Mouse (Mus musculus): ENCODE results near the gene Igf1r. TPM values are rescaled to one million over a fixed set of nuclear protein-coding genes. Genes with fewer than 3 reads are reported as not detected.

Gene Igf1r
- polyA plus RNA-seq, 1 experiment from 2014 or later, result 23.2 TPM

DNA sequence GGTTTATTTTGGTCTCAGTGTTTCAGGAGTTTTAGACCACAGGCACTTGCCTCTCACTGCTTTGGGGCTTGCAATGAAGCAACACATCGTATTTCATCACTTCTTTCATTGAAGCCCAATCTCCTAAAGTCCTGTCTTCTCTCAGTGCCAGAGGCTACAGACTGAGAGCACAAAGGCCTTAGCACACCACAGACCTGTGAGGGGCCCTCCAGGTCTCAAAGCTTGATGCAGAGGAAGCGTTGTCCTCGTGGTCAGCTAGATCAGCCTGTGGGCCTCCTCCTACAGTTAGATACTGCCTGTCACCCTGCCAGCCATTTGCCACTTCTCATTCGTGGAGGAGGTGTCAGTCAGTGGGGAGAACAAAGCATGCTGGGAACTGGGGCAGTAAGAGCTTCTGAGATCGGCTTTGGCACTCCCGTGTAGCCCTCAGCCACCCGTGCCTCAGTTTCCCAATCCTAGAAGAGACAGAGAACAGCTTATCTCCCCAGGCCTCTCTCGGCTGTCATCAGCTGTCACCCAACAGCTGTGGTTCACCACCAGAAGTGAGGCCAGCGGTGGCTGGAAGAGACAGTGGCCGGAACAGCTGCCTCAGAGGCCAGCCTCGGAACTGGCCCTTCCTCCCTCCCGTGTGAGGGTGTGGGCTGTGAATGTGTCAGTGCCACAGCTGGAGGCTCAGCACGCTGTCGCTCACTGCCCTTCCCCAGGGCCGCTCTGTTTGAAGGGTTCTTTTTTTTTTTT, 241.5 kb downstream of the Igf1r start:
- H3K4me3 ChIP-seq (ENCODE audit: low read depth, low read length), result no peak overlapping the region
- 76% methylated on average over 15 of the region's 15 CpGs for WGBS
- no peaks in the 10 kb centered on the region for H3K9me3 ChIP-seq (ENCODE audit: control insufficient read depth, low read depth, low read length)
- H3K27ac ChIP-seq (ENCODE audit: low read length), result no peak overlapping the region
- no peak for ATAC-seq (ENCODE audit: insufficient number of reproducible peaks, insufficient read depth, low FRiP score, low read depth)
- no peak overlapping the region for H3K9ac ChIP-seq (replicated peaks; ENCODE audit: low read depth, low read length)
- H3K27me3 ChIP-seq (ENCODE audit: control insufficient read depth, insufficient read depth, low read length), result no peaks in the 10 kb centered on the region
- no peak overlapping the region for H3K4me2 ChIP-seq (replicated peaks; ENCODE audit: low read depth, low read length)
- no peaks in the 10 kb centered on the region for H3K4me1 ChIP-seq (ENCODE audit: control insufficient read depth, insufficient read depth, low read length)
- H3K36me3 ChIP-seq (ENCODE audit: control insufficient read depth, insufficient read depth, low read length), result peaks cover 56% of the 10 kb centered on the region

DNA sequence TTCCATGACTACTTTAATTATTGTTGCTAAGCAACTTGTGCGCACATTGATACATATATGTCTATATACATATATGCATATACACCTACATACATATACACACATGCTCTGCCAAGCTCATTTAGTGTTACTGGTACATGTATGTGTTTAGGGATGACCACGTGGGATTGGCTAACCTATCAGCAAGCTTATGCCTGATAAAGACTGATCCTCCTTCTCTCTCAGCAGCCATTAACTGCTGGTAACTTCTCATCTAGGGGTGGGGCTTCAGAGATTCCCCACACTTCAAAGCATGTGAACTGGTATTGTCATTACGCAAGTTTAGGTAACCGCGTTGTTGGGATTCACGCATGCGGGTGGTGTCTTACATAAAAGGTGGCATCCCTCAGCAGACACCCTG, 247.0 kb downstream of the Igf1r start:
- no peak overlapping the region for H3K4me2 ChIP-seq (replicated peaks; ENCODE audit: low read depth, low read length)
- no peaks in the 10 kb centered on the region for H3K9me3 ChIP-seq (ENCODE audit: control insufficient read depth, low read depth, low read length)
- peaks cover 36% of the 10 kb centered on the region for H3K36me3 ChIP-seq (ENCODE audit: control insufficient read depth, insufficient read depth, low read length)
- whole genome bisulfite sequencing, result 94% methylated on average over 7 of the region's 7 CpGs
- H3K9ac ChIP-seq (replicated peaks; ENCODE audit: low read depth, low read length), result no peak overlapping the region
- H3K4me3 ChIP-seq (ENCODE audit: low read depth, low read length), result no peak overlapping the region
- H3K4me1 ChIP-seq (ENCODE audit: control insufficient read depth, insufficient read depth, low read length), result no peaks in the 10 kb centered on the region
- ATAC-seq (ENCODE audit: insufficient number of reproducible peaks, insufficient read depth, low FRiP score, low read depth), result no peak
- H3K27ac ChIP-seq (ENCODE audit: low read length), result no peak overlapping the region
- no peaks in the 10 kb centered on the region for H3K27me3 ChIP-seq (ENCODE audit: control insufficient read depth, insufficient read depth, low read length)

DNA sequence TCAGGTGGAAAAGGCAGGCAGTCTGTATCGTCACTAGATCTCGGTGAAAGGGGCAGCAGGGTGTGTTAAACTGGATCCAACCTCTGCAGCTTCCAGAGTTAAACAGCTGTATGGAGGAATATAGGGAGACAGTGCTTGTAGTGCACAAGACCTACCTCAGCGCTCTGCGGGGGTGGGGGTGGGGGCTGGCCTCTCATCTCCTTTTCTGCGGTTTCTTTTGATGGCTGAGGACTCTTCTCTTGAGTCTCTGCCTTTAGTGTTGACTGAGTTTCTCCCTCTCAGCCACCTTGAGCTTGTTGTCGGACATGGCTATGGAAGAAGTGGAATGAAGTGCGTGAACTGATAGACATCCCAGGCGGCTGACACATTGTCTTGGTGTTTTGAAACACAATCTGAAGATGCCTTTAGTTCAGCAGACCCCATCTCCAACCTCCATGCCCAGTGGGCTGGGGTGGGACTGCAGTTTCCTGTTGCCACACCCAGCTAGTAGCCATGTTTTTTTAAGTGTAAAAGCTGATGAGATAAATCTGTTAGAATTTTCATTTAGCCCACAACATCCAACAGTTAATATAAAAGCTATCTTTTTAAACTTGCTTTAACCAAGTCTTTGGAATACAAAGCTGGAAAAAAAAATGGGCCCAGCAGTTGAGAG, 253.3 kb downstream of the Igf1r start:
- H3K4me1 ChIP-seq (ENCODE audit: control insufficient read depth, insufficient read depth, low read length), result no peaks in the 10 kb centered on the region
- H3K9ac ChIP-seq (replicated peaks; ENCODE audit: low read depth, low read length), result no peak overlapping the region
- no peak overlapping the region for H3K27ac ChIP-seq (ENCODE audit: low read length)
- H3K4me3 ChIP-seq (ENCODE audit: low read depth, low read length), result no peak overlapping the region
- H3K36me3 ChIP-seq (ENCODE audit: control insufficient read depth, insufficient read depth, low read length), result peaks cover 28% of the 10 kb centered on the region
- no peak for ATAC-seq (ENCODE audit: insufficient number of reproducible peaks, insufficient read depth, low FRiP score, low read depth)
- no peaks in the 10 kb centered on the region for H3K9me3 ChIP-seq (ENCODE audit: control insufficient read depth, low read depth, low read length)
- no peaks in the 10 kb centered on the region for H3K27me3 ChIP-seq (ENCODE audit: control insufficient read depth, insufficient read depth, low read length)
- WGBS, result 91% methylated on average over 8 of the region's 8 CpGs
- H3K4me2 ChIP-seq (replicated peaks; ENCODE audit: low read depth, low read length), result no peak overlapping the region

DNA sequence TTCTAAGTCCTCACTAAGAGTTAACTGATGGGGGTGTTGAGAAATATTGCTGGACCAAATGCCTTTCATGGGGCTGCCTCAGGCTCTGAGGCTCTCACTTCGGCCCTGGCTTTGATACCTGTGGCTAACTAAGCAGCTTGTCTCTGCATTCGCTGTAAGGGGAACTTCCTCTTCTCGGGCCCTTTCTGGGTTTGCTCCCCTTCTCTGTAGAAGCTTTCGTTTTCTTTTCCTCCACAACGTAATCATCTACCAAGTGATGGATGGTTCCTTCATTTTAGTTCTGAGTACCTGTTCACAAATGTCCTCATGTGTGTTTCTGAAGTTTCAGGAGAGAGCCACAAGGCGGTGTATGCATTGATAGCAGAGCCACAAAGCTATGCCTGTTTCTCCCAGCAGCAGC, 256.4 kb downstream of the Igf1r start:
- Histone ChIP-seq H3K27me3 (ENCODE audit: control insufficient read depth, insufficient read depth, low read length) (no peaks in the 10 kb centered on the region), H3K36me3 (ENCODE audit: control insufficient read depth, insufficient read depth, low read length) (peaks cover 42% of the 10 kb centered on the region), H3K9ac (replicated peaks; ENCODE audit: low read depth, low read length) (no peak overlapping the region), H3K4me1 (ENCODE audit: control insufficient read depth, insufficient read depth, low read length) (no peaks in the 10 kb centered on the region), H3K9me3 (ENCODE audit: control insufficient read depth, low read depth, low read length) (no peaks in the 10 kb centered on the region), H3K4me2 (replicated peaks; ENCODE audit: low read depth, low read length) (no peak overlapping the region), H3K27ac (ENCODE audit: low read length) (no peak overlapping the region), H3K4me3 (ENCODE audit: low read depth, low read length) (no peak overlapping the region)
- 85% methylated on average over 6 of the region's 6 CpGs for WGBS
- no peak for ATAC-seq (ENCODE audit: insufficient number of reproducible peaks, insufficient read depth, low FRiP score, low read depth)

DNA sequence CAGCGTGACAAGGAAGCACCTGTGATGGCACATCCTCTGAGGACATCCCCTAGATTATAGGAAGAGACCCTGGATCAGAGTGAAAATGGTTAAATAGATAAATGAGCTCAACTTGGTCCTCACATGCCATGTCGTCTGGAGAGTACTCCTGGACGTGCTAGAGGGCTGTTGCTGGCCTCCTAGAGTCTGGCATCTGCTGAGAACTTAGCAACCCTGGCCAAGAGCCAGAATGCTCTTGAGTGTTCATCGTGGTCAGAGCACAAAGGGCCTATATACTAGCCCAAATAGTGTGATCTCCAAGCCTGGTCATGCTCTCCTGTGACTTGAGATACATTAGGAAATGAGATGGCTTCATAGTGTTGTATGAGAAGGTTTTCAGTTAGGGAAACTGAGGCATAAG, 257.8 kb downstream of the Igf1r start:
- WGBS, result 79% methylated on average over 4 of the region's 4 CpGs
- Histone ChIP-seq H3K36me3 (ENCODE audit: control insufficient read depth, insufficient read depth, low read length) (peaks cover 42% of the 10 kb centered on the region), H3K27ac (ENCODE audit: low read length) (no peak overlapping the region), H3K9ac (replicated peaks; ENCODE audit: low read depth, low read length) (no peak overlapping the region), H3K27me3 (ENCODE audit: control insufficient read depth, insufficient read depth, low read length) (no peaks in the 10 kb centered on the region), H3K9me3 (ENCODE audit: control insufficient read depth, low read depth, low read length) (no peaks in the 10 kb centered on the region), H3K4me1 (ENCODE audit: control insufficient read depth, insufficient read depth, low read length) (no peaks in the 10 kb centered on the region), H3K4me2 (replicated peaks; ENCODE audit: low read depth, low read length) (no peak overlapping the region), H3K4me3 (ENCODE audit: low read depth, low read length) (no peak overlapping the region)
- no peak for ATAC-seq (ENCODE audit: insufficient number of reproducible peaks, insufficient read depth, low FRiP score, low read depth)

DNA sequence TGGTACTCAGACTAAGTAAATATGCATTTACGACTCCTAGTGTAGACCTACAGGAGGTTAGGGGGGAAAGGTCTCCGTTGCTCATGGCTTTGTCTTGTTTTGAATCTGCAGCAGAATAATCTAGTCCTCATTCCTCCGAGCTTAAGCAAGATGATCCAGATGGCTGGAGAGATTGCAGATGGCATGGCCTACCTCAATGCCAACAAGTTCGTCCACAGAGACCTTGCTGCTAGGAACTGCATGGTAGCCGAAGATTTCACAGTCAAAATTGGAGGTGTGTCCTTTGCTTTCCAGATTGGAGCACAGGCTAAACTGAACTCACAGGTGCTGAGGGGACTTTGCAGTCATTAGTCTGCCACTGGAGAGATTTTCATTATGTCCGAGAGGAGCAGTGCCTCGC, 259.3 kb downstream of the Igf1r start:
- no peaks in the 10 kb centered on the region for H3K27me3 ChIP-seq (ENCODE audit: control insufficient read depth, insufficient read depth, low read length)
- peaks cover 48% of the 10 kb centered on the region for H3K36me3 ChIP-seq (ENCODE audit: control insufficient read depth, insufficient read depth, low read length)
- H3K4me3 ChIP-seq (ENCODE audit: low read depth, low read length), result no peak overlapping the region
- no peak overlapping the region for H3K9ac ChIP-seq (replicated peaks; ENCODE audit: low read depth, low read length)
- H3K4me1 ChIP-seq (ENCODE audit: control insufficient read depth, insufficient read depth, low read length), result no peaks in the 10 kb centered on the region
- no peaks in the 10 kb centered on the region for H3K9me3 ChIP-seq (ENCODE audit: control insufficient read depth, low read depth, low read length)
- WGBS, result 84% methylated on average over 7 of the region's 7 CpGs
- ATAC-seq (ENCODE audit: insufficient number of reproducible peaks, insufficient read depth, low FRiP score, low read depth), result no peak
- no peak overlapping the region for H3K4me2 ChIP-seq (replicated peaks; ENCODE audit: low read depth, low read length)
- no peak overlapping the region for H3K27ac ChIP-seq (ENCODE audit: low read length)

DNA sequence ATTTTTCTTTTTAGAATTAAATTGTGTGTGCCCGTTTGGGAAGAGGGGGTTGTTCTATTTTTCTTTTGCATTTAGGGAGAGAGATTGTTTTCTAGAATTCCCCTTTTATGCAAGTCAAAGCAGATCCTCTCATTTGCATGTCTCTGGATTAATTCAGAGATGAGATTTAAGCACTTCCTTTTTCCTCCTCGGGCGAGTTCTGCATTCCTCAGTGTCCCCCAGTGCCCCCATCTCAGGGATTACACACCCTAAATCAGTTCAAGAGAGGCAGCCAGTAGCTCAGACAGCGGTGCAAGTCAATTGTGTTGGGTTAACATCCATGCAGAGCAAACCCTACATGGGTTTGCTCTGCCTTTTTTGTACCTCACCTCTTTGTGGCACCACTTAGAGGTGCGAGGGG, 261.2 kb downstream of the Igf1r start:
- Histone ChIP-seq H3K4me3 (ENCODE audit: low read depth, low read length) (no peak overlapping the region), H3K4me1 (ENCODE audit: control insufficient read depth, insufficient read depth, low read length) (no peaks in the 10 kb centered on the region), H3K36me3 (ENCODE audit: control insufficient read depth, insufficient read depth, low read length) (peaks cover 65% of the 10 kb centered on the region), H3K27me3 (ENCODE audit: control insufficient read depth, insufficient read depth, low read length) (no peaks in the 10 kb centered on the region), H3K27ac (ENCODE audit: low read length) (no peak overlapping the region), H3K9me3 (ENCODE audit: control insufficient read depth, low read depth, low read length) (no peaks in the 10 kb centered on the region), H3K4me2 (replicated peaks; ENCODE audit: low read depth, low read length) (no peak overlapping the region), H3K9ac (replicated peaks; ENCODE audit: low read depth, low read length) (no peak overlapping the region)
- WGBS, result 87% methylated on average over 5 of the region's 5 CpGs
- no peak for ATAC-seq (ENCODE audit: insufficient number of reproducible peaks, insufficient read depth, low FRiP score, low read depth)

DNA sequence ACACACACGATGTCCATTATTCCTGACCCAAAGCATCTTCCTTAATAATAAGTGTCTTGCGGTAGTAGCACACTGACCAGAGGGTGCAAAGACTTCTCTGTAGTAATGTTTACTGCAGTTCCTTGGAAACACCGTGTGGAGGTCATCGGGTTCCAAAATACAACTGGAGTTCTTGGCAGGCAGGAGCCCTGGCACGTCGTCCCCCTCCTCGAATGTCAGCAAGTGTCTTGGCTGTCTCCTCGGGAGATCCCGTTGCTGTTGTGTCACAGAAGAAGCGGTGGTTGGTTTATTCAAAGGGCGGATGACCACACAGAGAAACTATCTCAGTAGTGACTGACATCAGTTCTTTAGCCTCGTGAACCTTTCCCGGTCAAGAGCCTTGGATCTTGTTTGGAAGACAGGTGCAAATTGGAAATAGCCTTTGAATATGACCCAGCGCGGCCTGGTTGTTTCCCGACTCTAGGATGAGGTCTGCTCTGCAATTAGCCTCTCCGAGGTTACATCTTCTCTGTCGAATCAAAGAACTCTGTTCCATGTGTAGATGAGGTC, 263.0 kb downstream of the Igf1r start:
- 84% methylated on average over 18 of the region's 18 CpGs for WGBS

More for the DNA sequence above, 263.0 kb downstream of the Igf1r start:
- ATAC-seq (ENCODE audit: insufficient number of reproducible peaks, insufficient read depth, low FRiP score, low read depth), result no peak
- no peaks in the 10 kb centered on the region for H3K4me1 ChIP-seq (ENCODE audit: control insufficient read depth, insufficient read depth, low read length)
- H3K9me3 ChIP-seq (ENCODE audit: control insufficient read depth, low read depth, low read length), result no peaks in the 10 kb centered on the region
- H3K36me3 ChIP-seq (ENCODE audit: control insufficient read depth, insufficient read depth, low read length), result peaks cover 63% of the 10 kb centered on the region
- no peak overlapping the region for H3K4me2 ChIP-seq (replicated peaks; ENCODE audit: low read depth, low read length)
- no peaks in the 10 kb centered on the region for H3K27me3 ChIP-seq (ENCODE audit: control insufficient read depth, insufficient read depth, low read length)
- no peak overlapping the region for H3K27ac ChIP-seq (ENCODE audit: low read length)
- no peak overlapping the region for H3K4me3 ChIP-seq (ENCODE audit: low read depth, low read length)
- H3K9ac ChIP-seq (replicated peaks; ENCODE audit: low read depth, low read length), result no peak overlapping the region

Data from stomach, embryonic 14.5 days (tissue).